Mouse (Mus musculus) embryo, embryonic 10 days (tissue): ENCODE measurements at regions not wholly inside any gene's neighbourhood (a gene's known extent, or its start where the extent isn't known, plus 50 kb on each side); places are given as distances from the start of the nearest gene placed in this dataset.

ENCODE experiments used
- DNase-seq: peaks from one replicate; pipeline ENCODE4 v3.0.0-alpha.2; 2015; ENCODE audit warnings: low spot score

GRCm38 (mm10) chr5:101596996-101597395 lies 67.8 kb downstream of the Nkx6-1 start:
- DNase-seq: no peak

GRCm38 (mm10) chr5:101591236-101591635 lies 73.6 kb downstream of the Nkx6-1 start:
- peak; percentile 48 for DNase-seq

GRCm38 (mm10) chr5:101590341-101591124 lies 74.3 kb downstream of the Nkx6-1 start:
- peak; percentile 26 for DNase-seq

GRCm38 (mm10) chr5:101572966-101573365 lies 91.8 kb downstream of the Nkx6-1 start:
- DNase-seq: peak; percentile 17

GRCm38 (mm10) chr5:101565770-101566169 lies 99.0 kb downstream of the Nkx6-1 start:
- DNase-seq: peak; percentile 51

- no peak for DNase-seq
These were observed 104.4 kb downstream of the Nkx6-1 start for GRCm38 (mm10) chr5:101560366-101560765.

GRCm38 (mm10) chr5:101558279-101558987 lies 106.4 kb downstream of the Nkx6-1 start:
- no peak for DNase-seq

- no peak for DNase-seq
These were observed 107.6 kb downstream of the Nkx6-1 start for GRCm38 (mm10) chr5:101557156-101557555.

- DNase-seq: peak; percentile 17
These were observed 121.5 kb downstream of the Nkx6-1 start for GRCm38 (mm10) chr5:101543326-101543725.

GRCm38 (mm10) chr5:101539818-101540217 lies 125.0 kb downstream of the Nkx6-1 start:
- DNase-seq: no peak

GRCm38 (mm10) chr5:101539254-101539549 lies 125.6 kb downstream of the Nkx6-1 start:
- DNase-seq: no peak

GRCm38 (mm10) chr5:101538410-101539253 lies 126.2 kb downstream of the Nkx6-1 start:
- peak; percentile 25 for DNase-seq

GRCm38 (mm10) chr5:101537518-101538380 lies 127.0 kb downstream of the Nkx6-1 start:
- DNase-seq: peak; percentile 65

- DNase-seq: peak; percentile 10
These were observed 129.3 kb downstream of the Nkx6-1 start for GRCm38 (mm10) chr5:101535451-101535850.

GRCm38 (mm10) chr5:101525346-101525745 lies 139.4 kb downstream of the Nkx6-1 start:
- DNase-seq: no peak

GRCm38 (mm10) chr5:101524670-101525069 lies 140.1 kb downstream of the Nkx6-1 start:
- peak; percentile 11 for DNase-seq

- peak; percentile 67 for DNase-seq
These were observed 140.9 kb downstream of the Nkx6-1 start for GRCm38 (mm10) chr5:101523902-101524301.

- no peak for DNase-seq
These were observed 141.3 kb downstream of the Nkx6-1 start for GRCm38 (mm10) chr5:101523490-101523889.

- DNase-seq: peak; percentile 77
These were observed 143.7 kb downstream of the Nkx6-1 start for GRCm38 (mm10) chr5:101520935-101521655.

- DNase-seq: peak; percentile 79
These were observed 145.8 kb downstream of the Nkx6-1 start for GRCm38 (mm10) chr5:101518791-101519547.
